Mouse (Mus musculus): ENCODE measurements around the gene Nucb1. TPM values are rescaled to one million over a fixed set of nuclear protein-coding genes. Genes with fewer than 3 reads are reported as not detected.
"Not testable (repeated sequence)": the region's sequence is repeated elsewhere in the genome, so short reads cannot be mapped to it uniquely, and the experiment has no call there.

Gene Nucb1
- polyA plus RNA-seq, 1 experiment from 2014 or later: 106 TPM

GRCm38 (mm10) chr7:45519345-45520120 is 9.3 kb upstream of the Nucb1 start:
- H3K27me3 ChIP-seq (replicated peaks; ENCODE audit: control insufficient read depth, insufficient read depth, low read length): no peaks in the 10 kb centered on the region
- WGBS: 81% methylated on average over 8 of the region's 8 CpGs
- no peak for ATAC-seq
- H3K4me2 ChIP-seq (ENCODE audit: low read length): no peak overlapping the region
- H3K9ac ChIP-seq (replicated peaks; ENCODE audit: low read depth, low read length): no peak overlapping the region
- peaks cover 7% of the 10 kb centered on the region for H3K4me1 ChIP-seq (replicated peaks; ENCODE audit: control insufficient read depth, insufficient read depth, low read length)
- H3K9me3 ChIP-seq (ENCODE audit: control insufficient read depth, low read length): no peaks in the 10 kb centered on the region
- no peaks in the 10 kb centered on the region for H3K36me3 ChIP-seq (ENCODE audit: control insufficient read depth, insufficient read depth)
- H3K27ac ChIP-seq (ENCODE audit: low read length): no peak overlapping the region
- no peak overlapping the region for H3K4me3 ChIP-seq (replicated peaks; ENCODE audit: low read length)

DNA sequence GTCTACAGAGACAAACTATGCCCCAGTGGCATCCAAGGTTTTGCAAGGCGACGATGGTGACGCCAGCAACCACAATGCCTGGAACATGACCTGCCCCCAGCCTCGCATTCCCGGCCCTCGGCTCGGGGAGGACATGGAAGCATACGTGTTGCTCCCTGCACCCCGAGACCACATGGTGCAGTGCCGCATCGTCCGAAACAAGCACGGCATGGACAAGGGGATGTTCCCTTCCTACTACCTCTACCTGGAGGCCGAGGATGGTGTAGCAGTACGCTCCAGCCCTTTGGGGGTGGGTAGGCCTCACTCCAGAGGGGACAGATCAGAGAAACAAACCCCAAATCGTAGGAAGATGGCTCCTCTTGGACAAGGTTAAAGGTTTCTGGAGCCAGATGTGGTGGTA is 8.4 kb upstream of the Nucb1 start:
- H3K27ac ChIP-seq (ENCODE audit: low read length): no peak overlapping the region
- H3K27me3 ChIP-seq (replicated peaks; ENCODE audit: control insufficient read depth, insufficient read depth, low read length): no peaks in the 10 kb centered on the region
- H3K4me1 ChIP-seq (replicated peaks; ENCODE audit: control insufficient read depth, insufficient read depth, low read length): peaks cover 7% of the 10 kb centered on the region
- no peak for ATAC-seq
- H3K36me3 ChIP-seq (ENCODE audit: control insufficient read depth, insufficient read depth): no peaks in the 10 kb centered on the region
- H3K9me3 ChIP-seq (ENCODE audit: control insufficient read depth, low read length): no peaks in the 10 kb centered on the region
- H3K4me2 ChIP-seq (ENCODE audit: low read length): no peak overlapping the region
- H3K9ac ChIP-seq (replicated peaks; ENCODE audit: low read depth, low read length): no peak overlapping the region
- WGBS: 93% methylated on average over 16 of the region's 16 CpGs
- no peak overlapping the region for H3K4me3 ChIP-seq (replicated peaks; ENCODE audit: low read length)

DNA sequence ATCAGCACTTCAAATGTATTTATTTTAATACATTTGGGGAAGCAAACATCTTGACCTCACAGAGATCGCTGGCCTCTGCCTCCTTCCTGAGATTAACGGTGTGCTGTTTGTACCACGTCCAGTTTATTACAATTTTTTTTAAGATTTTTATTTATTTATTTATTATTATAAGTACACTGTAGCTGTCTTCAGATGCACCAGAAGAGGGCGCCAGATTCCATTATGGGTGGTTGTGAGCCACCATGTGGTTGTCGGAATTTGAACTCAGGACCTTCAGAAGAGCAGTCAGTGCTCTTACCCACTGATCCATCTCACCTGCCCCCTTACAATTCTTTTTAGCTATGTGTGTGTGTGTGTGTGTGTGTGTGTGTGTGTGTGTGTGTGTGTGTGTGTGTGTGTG is 6.6 kb upstream of the Nucb1 start:
- not testable (repeated sequence) for H3K36me3 ChIP-seq (ENCODE audit: control insufficient read depth, insufficient read depth); ATAC-seq; H3K4me3 ChIP-seq (replicated peaks; ENCODE audit: low read length); H3K4me2 ChIP-seq (ENCODE audit: low read length); H3K27me3 ChIP-seq (replicated peaks; ENCODE audit: control insufficient read depth, insufficient read depth, low read length); H3K4me1 ChIP-seq (replicated peaks; ENCODE audit: control insufficient read depth, insufficient read depth, low read length); H3K9me3 ChIP-seq (ENCODE audit: control insufficient read depth, low read length); H3K9ac ChIP-seq (replicated peaks; ENCODE audit: low read depth, low read length); H3K27ac ChIP-seq (ENCODE audit: low read length)
- 73% methylated on average over 5 of the region's 5 CpGs for WGBS

- H3K4me1 ChIP-seq (replicated peaks; ENCODE audit: control insufficient read depth, insufficient read depth, low read length): no peaks in the 10 kb centered on the region
- H3K4me3 ChIP-seq (replicated peaks; ENCODE audit: low read length): no peak overlapping the region
- H3K9ac ChIP-seq (replicated peaks; ENCODE audit: low read depth, low read length): no peak overlapping the region
- H3K36me3 ChIP-seq (ENCODE audit: control insufficient read depth, insufficient read depth): no peaks in the 10 kb centered on the region
- WGBS: 22% methylated on average over 16 of the region's 16 CpGs
- no peaks in the 10 kb centered on the region for H3K27me3 ChIP-seq (replicated peaks; ENCODE audit: control insufficient read depth, insufficient read depth, low read length)
- ATAC-seq: no peak
- no peak overlapping the region for H3K4me2 ChIP-seq (ENCODE audit: low read length)
- H3K9me3 ChIP-seq (ENCODE audit: control insufficient read depth, low read length): no peaks in the 10 kb centered on the region
- H3K27ac ChIP-seq (ENCODE audit: low read length): no peak overlapping the region
Measured at GRCm38 (mm10) chr7:45515436-45515835, 5.2 kb upstream of the Nucb1 start.

- no peaks in the 10 kb centered on the region for H3K27me3 ChIP-seq (replicated peaks; ENCODE audit: control insufficient read depth, insufficient read depth, low read length)
- H3K36me3 ChIP-seq (ENCODE audit: control insufficient read depth, insufficient read depth): no peaks in the 10 kb centered on the region
- 84% methylated on average over 7 of the region's 7 CpGs for WGBS
- H3K4me2 ChIP-seq (ENCODE audit: low read length): no peak overlapping the region
- H3K9ac ChIP-seq (replicated peaks; ENCODE audit: low read depth, low read length): no peak overlapping the region
- peaks cover 4% of the 10 kb centered on the region for H3K4me1 ChIP-seq (replicated peaks; ENCODE audit: control insufficient read depth, insufficient read depth, low read length)
- ATAC-seq: no peak
- H3K4me3 ChIP-seq (replicated peaks; ENCODE audit: low read length): no peak overlapping the region
- no peak overlapping the region for H3K27ac ChIP-seq (ENCODE audit: low read length)
- H3K9me3 ChIP-seq (ENCODE audit: control insufficient read depth, low read length): no peaks in the 10 kb centered on the region
Measured at GRCm38 (mm10) chr7:45514411-45514810, 4.2 kb upstream of the Nucb1 start.

GRCm38 (mm10) chr7:45509181-45509882 is 874 bp downstream of the Nucb1 start:
- H3K4me3 ChIP-seq (replicated peaks; ENCODE audit: low read length): peak overlapping the region; percentile 68
- WGBS: 41% methylated on average over 19 of the region's 19 CpGs
- H3K9me3 ChIP-seq (ENCODE audit: control insufficient read depth, low read length): no peaks in the 10 kb centered on the region
- no peak overlapping the region for H3K27ac ChIP-seq (ENCODE audit: low read length)
- H3K4me2 ChIP-seq (ENCODE audit: low read length): peak overlapping the region; percentile 73
- H3K4me1 ChIP-seq (replicated peaks; ENCODE audit: control insufficient read depth, insufficient read depth, low read length): peaks cover 16% of the 10 kb centered on the region
- H3K36me3 ChIP-seq (ENCODE audit: control insufficient read depth, insufficient read depth): peaks cover 3% of the 10 kb centered on the region
- H3K27me3 ChIP-seq (replicated peaks; ENCODE audit: control insufficient read depth, insufficient read depth, low read length): no peaks in the 10 kb centered on the region
- H3K9ac ChIP-seq (replicated peaks; ENCODE audit: low read depth, low read length): peak overlapping the region; percentile 75
- ATAC-seq: peak; percentile 13

- peaks cover 3% of the 10 kb centered on the region for H3K36me3 ChIP-seq (ENCODE audit: control insufficient read depth, insufficient read depth)
- 82% methylated on average over 6 of the region's 6 CpGs for WGBS
- H3K4me2 ChIP-seq (ENCODE audit: low read length): no peak overlapping the region
Measured at GRCm38 (mm10) chr7:45508561-45508960, 1.6 kb downstream of the Nucb1 start.

DNA sequence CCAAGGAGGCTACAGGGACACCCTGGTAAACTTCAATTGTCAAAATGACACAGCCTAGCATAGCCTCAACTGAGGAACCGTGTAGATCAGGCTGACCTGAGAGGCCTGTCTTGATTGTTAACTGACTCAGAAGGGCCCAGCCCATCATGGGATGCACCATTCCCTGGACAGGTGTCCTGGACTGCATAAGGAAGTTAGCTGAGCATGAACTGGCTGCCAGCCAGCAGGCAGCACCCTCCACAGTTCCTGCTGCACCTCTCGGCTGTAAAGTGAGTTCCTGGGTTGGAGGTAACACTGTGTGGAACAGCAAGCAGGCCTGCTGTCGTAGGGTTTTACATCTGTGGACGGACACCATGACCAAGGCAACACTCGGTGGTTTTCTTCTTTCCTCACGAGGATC is 2.6 kb downstream of the Nucb1 start:
- Histone ChIP-seq H3K4me3 (replicated peaks; ENCODE audit: low read length) (no peak overlapping the region), H3K9me3 (ENCODE audit: control insufficient read depth, low read length) (no peaks in the 10 kb centered on the region), H3K27ac (ENCODE audit: low read length) (no peak overlapping the region), H3K4me2 (ENCODE audit: low read length) (no peak overlapping the region), H3K4me1 (replicated peaks; ENCODE audit: control insufficient read depth, insufficient read depth, low read length) (peaks cover 16% of the 10 kb centered on the region), H3K9ac (replicated peaks; ENCODE audit: low read depth, low read length) (no peak overlapping the region), H3K27me3 (replicated peaks; ENCODE audit: control insufficient read depth, insufficient read depth, low read length) (no peaks in the 10 kb centered on the region), H3K36me3 (ENCODE audit: control insufficient read depth, insufficient read depth) (peaks cover 3% of the 10 kb centered on the region)
- no peak for ATAC-seq
- WGBS: 91% methylated on average over 6 of the region's 6 CpGs

More at GRCm38 (mm10) chr7:45508561-45508960, 1.6 kb downstream of the Nucb1 start:
- H3K27ac ChIP-seq (ENCODE audit: low read length): no peak overlapping the region
- H3K4me3 ChIP-seq (replicated peaks; ENCODE audit: low read length): no peak overlapping the region
- no peaks in the 10 kb centered on the region for H3K9me3 ChIP-seq (ENCODE audit: control insufficient read depth, low read length)
- no peaks in the 10 kb centered on the region for H3K27me3 ChIP-seq (replicated peaks; ENCODE audit: control insufficient read depth, insufficient read depth, low read length)
- H3K9ac ChIP-seq (replicated peaks; ENCODE audit: low read depth, low read length): no peak overlapping the region
- no peak for ATAC-seq
- H3K4me1 ChIP-seq (replicated peaks; ENCODE audit: control insufficient read depth, insufficient read depth, low read length): peaks cover 16% of the 10 kb centered on the region

DNA sequence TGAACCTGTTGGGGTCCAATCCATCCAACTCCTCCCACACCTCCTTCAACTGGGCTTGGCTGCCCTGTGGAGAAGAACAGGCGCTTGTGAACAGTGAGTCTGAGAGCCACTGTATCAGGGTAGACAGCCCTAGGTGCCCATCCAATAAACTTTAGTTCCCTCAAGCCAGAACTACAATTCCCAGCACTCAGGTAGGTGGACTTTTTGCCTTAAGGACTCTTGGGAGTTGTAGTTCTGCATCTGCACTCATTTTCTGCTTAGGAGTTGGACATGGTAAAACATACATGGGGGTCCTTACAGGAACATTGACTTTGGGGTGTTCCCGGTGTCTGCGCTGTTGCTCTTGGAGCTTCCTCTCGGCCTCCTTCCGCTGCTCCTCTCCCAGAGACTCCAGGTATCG is 11.8 kb downstream of the Nucb1 start:
- ATAC-seq: no peak
- H3K36me3 ChIP-seq (ENCODE audit: control insufficient read depth, insufficient read depth): peaks cover 17% of the 10 kb centered on the region
- WGBS: 95% methylated on average over 6 of the region's 6 CpGs

More for the DNA sequence above, 11.8 kb downstream of the Nucb1 start:
- Histone ChIP-seq H3K27ac (ENCODE audit: low read length) (no peak overlapping the region), H3K9ac (replicated peaks; ENCODE audit: low read depth, low read length) (no peak overlapping the region), H3K4me3 (replicated peaks; ENCODE audit: low read length) (no peak overlapping the region), H3K4me1 (replicated peaks; ENCODE audit: control insufficient read depth, insufficient read depth, low read length) (no peaks in the 10 kb centered on the region), H3K9me3 (ENCODE audit: control insufficient read depth, low read length) (no peaks in the 10 kb centered on the region), H3K27me3 (replicated peaks; ENCODE audit: control insufficient read depth, insufficient read depth, low read length) (no peaks in the 10 kb centered on the region), H3K4me2 (ENCODE audit: low read length) (no peak overlapping the region)

Measured in forebrain, embryonic 16.5 days (tissue).